Mouse (Mus musculus) kidney, postnatal 0 days (tissue): ENCODE measurements around the gene Tmem51. TPM values are rescaled to one million over a fixed set of nuclear protein-coding genes. Genes with fewer than 3 reads are reported as not detected.

Experiments
- ATAC-seq: fragments of 200-750 bp; cut with Nextera tagmentation; replicated peaks from 2 replicates; pipeline ENCODE4 v1.8.0; 2017; ENCODE audit warnings: low read depth, moderate number of reproducible peaks, moderate TSS enrichment, moderate library complexity; ENCODE audit not compliant: low FRiP score
- DNase-seq: peaks from one replicate; pipeline ENCODE4 v3.0.0-alpha.2; 2016; ENCODE audit warnings: low spot score
- H3K27ac ChIP-seq: fragments of 300-500 bp; sonication (generic); 2 replicates; pipeline ENCODE4 v1.5.1; 2014; ENCODE audit warnings: mild to moderate bottlenecking
- H3K27me3 ChIP-seq: fragments of 300-500 bp; sonication (generic); 2 replicates; pipeline ENCODE4 v1.6.1; 2014; ENCODE audit warnings: low read length, mixed read lengths; ENCODE audit not compliant: insufficient read depth
- H3K36me3 ChIP-seq: fragments of 300-500 bp; sonication (generic); 2 replicates; pipeline ENCODE4 v1.6.1; 2014; ENCODE audit warnings: low read length, mixed read lengths; ENCODE audit not compliant: insufficient read depth
- H3K4me1 ChIP-seq: fragments of 300-500 bp; sonication (generic); replicated peaks from 2 replicates; pipeline ENCODE4 v1.6.1; 2014; ENCODE audit warnings: antibody characterized with exemption, low read length, mixed read lengths; ENCODE audit not compliant: insufficient read depth
- H3K4me2 ChIP-seq: fragments of 300-500 bp; sonication (generic); 2 replicates; pipeline ENCODE4 v1.6.1; 2014; ENCODE audit warnings: mild to moderate bottlenecking, low read length, moderate library complexity, mixed read lengths
- H3K4me3 ChIP-seq: fragments of 300-500 bp; sonication (generic); replicated peaks from 2 replicates; pipeline ENCODE4 v1.5.1; 2014; ENCODE audit warnings: low read depth, low read length
- H3K9ac ChIP-seq: fragments of 300-500 bp; sonication (generic); 2 replicates; pipeline ENCODE4 v1.6.1; 2014; ENCODE audit warnings: low read depth, low read length
- H3K9me3 ChIP-seq: fragments of 300-500 bp; sonication (generic); replicated peaks from 2 replicates; pipeline ENCODE4 v1.6.1; 2016; ENCODE audit warnings: low read length, inconsistent platforms, mixed read lengths
- CTCF ChIP-seq: IDR thresholded peaks from 2 replicates; pipeline ENCODE4 v1.5.1; 2016; ENCODE audit warnings: antibody characterized with exemption, low read depth, mild to moderate bottlenecking, moderate library complexity
- WGBS: fragments of 180-500 bp; shearing (Covaris S2); extraction: QIAGEN DNeasy Blood & Tissue Kit; methylation state at CpG from one replicate; pipeline ENCODE4 v1.1.7; 2014; 5-methylcytosine and 5-hydroxymethylcytosine counted together
- polyA plus RNA-seq: library from polyadenylated mRNA; unstranded; fragments of >200 nt; fragmentation: Nextera tagmentation; extraction: Ambion mirVana; gene quantifications from 2 replicates; pipeline ENCODE4 v1.2.1, GENCODE M21; 2015

Gene Tmem51
- polyA plus RNA-seq, 1 experiment from 2014 or later = 56.8 TPM

DNA sequence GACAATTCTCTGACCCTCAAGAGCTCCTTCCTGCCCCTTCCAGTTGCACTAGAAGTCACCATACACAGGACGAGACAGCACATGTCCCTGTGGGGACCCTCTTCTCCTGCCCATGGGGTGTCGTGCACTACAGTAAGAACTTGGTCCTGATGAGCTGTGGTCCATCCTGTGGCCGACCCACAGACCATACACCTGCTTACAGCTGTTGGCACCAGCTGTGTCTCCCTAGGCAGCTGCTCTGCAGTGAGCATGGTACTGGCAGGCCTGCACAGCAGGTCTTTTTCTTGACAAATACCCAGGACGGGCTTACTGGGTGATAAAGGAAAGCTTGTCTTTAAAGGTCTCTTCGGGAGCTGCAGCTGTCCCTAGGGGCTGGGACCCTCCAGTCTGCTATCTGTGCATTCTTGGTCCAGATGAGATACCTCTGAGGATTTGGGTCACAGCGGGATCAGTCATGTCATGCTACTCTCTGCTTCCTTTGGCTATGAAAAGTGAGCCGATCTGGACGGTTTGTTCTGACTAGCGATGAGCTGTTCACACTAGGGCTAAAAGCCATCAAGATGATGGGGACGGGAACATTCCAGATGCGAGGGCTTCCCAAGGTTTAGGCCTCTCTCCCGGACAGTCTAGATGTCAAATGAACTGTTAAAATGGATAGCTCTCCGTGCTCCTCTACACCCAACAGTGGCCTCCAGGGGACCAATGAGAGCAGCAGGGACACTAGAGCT lies 24.8 kb downstream of the Tmem51 start:
- H3K9me3 ChIP-seq = no peaks in the 10 kb centered on the region
- H3K27ac ChIP-seq = no peak overlapping the region
- no peaks in the 10 kb centered on the region for H3K27me3 ChIP-seq
- no peaks in the 10 kb centered on the region for H3K36me3 ChIP-seq
- TF ChIP-seq CTCF = no peak
- DNase-seq (no peak), ATAC-seq (no peak)
- H3K4me2 ChIP-seq = no peak overlapping the region
- no peak overlapping the region for H3K9ac ChIP-seq
- WGBS = 87% methylated on average over 13 of the region's 13 CpGs
- peaks cover 7% of the 10 kb centered on the region; the same call in 1 of the 2 replicates for H3K4me1 ChIP-seq
- H3K4me3 ChIP-seq = no peak overlapping the region

DNA sequence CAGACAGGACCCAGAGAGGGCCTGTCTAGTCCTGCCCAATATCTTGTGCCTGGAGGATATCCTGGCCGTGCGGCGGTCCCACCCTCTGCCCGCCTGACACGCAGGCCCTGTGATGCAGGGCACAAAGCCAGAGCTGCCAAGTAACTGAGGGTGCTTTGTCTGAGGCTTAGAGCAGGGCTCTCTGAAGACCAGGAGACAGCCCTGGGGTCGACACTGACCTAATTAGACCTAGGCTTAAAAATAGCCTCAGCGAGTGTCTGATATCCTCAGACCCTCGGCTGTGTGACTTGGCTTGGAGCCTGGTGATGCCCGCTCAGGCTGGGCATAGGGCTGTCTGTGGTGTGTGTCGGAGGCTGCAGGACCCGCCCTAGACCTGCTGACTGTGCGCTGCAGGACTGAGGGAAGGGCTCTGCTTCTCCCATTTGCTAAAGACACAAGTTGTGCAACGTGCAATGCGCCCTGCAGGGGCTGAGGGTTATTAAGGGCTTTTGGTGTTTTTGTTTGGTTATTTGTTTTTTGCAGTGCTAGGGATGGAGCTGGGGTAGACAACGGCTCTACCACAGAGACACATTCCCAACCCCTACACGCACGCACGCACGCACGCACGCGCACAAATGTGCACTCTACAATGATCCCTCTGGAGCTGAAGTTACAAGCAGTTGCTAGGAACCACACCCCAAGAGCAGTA lies 26.4 kb downstream of the Tmem51 start:
- Histone ChIP-seq H3K9me3 (no peaks in the 10 kb centered on the region), H3K9ac (no peak overlapping the region), H3K36me3 (no peaks in the 10 kb centered on the region), H3K4me1 (peaks cover 13% of the 10 kb centered on the region; the same call in 1 of the 2 replicates), H3K27ac (no peak overlapping the region), H3K4me3 (no peak overlapping the region), H3K4me2 (no peak overlapping the region), H3K27me3 (no peaks in the 10 kb centered on the region)
- TF ChIP-seq CTCF = no peak
- 80% methylated on average over 22 of the region's 22 CpGs for WGBS
- DNase-seq (no peak), ATAC-seq (no peak)

DNA sequence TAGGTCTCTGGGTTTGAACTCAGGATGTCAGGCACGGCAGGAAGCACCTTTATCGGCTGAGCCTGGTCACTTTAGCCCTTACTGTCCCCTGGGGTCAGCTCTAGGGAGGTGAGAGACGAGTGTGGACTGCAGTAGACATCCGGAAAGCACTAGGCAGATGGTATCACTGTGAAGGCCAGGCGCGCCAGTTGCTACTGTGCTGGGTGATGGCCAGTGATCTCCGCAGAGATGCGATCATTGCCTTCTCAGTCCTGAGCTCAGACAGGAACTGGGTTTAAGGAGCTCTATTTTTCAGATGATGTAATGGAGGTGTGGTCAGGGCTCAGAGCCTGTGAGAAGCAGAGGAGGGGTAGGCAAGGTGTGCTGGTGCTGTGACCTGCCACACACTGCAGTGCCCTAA lies 28.5 kb downstream of the Tmem51 start:
- Histone ChIP-seq H3K27me3 (no peaks in the 10 kb centered on the region), H3K27ac (no peak overlapping the region), H3K4me3 (no peak overlapping the region), H3K9ac (no peak overlapping the region), H3K4me1 (peaks cover 9% of the 10 kb centered on the region; the same call in 1 of the 2 replicates), H3K36me3 (no peaks in the 10 kb centered on the region), H3K4me2 (no peak overlapping the region), H3K9me3 (no peaks in the 10 kb centered on the region)
- DNase-seq (no peak), ATAC-seq (no peak)
- WGBS = 78% methylated on average over 8 of the region's 8 CpGs
- no peak for TF ChIP-seq CTCF

DNA sequence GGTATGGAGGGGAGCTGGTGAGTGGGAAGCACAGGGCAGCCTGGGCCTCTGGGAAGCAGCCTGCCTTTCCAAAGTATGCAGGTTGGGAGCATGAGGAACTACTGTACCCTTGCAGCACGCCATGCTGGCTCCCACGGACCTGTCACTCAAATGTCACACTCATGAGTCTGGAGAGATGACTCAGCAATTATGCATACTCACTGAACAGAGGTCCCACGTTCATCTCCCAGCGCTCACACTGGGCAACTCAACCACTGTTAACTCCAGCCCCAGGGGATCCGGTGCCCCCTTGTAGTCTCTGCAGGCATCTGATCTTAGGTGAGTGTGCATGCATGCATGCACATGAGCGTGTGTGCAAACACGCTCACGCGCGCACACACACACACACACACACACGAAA lies 29.5 kb downstream of the Tmem51 start:
- no peak for TF ChIP-seq CTCF
- no peak overlapping the region for H3K9ac ChIP-seq
- WGBS = 79% methylated on average over 11 of the region's 11 CpGs
- no peak for ATAC-seq
- H3K4me2 ChIP-seq = no peak overlapping the region
- no peaks in the 10 kb centered on the region for H3K9me3 ChIP-seq
- peak overlapping the region; percentile 68; the same call in 1 of the 2 replicates for H3K27ac ChIP-seq
- no peak overlapping the region for H3K4me3 ChIP-seq
- no peaks in the 10 kb centered on the region for H3K36me3 ChIP-seq
- DNase-seq = no peak
- H3K27me3 ChIP-seq = no peaks in the 10 kb centered on the region
- H3K4me1 ChIP-seq = peaks cover 10% of the 10 kb centered on the region

DNA sequence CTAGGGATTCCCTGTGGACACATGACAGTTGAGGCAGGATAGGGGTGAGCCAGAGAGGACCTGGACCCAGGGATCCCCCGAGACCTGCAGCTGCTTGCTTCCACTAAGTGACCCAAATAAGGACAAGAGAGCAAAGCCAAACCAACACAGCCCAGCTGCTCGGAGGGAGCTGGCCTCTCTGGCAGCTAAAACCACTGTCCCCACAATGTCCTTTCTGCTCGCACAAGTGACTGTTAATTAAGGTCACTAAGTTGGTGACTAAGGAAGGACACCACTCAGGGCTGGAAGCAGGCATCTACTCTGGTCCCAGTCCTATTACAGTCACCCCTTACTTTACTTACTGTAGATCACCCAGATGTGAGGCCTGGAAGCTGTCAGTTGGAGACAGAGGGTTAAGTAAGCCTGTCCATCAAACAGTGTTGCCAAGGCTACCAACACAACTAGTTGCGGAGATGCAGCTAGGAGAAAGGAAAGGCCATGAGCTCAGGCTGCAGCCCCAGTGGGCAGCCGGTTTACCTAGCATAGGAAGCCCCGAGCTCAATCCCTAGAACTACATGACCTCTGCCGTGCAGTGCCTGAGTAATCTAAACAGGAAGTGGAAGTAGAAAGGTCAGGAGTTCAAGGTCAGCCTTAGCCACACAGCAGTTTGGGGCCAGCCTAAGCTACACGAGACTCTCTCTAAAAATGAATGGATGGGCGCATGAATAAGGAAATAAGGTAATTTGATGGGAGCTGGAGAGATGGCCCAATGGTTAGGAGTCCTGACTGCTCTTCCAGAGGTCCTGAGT lies 30.2 kb downstream of the Tmem51 start:
- WGBS = 42% methylated on average over 9 of the region's 9 CpGs
- peak overlapping the region; percentile 68 for H3K27ac ChIP-seq
- ATAC-seq (no peak), DNase-seq (no peak)
- H3K4me3 ChIP-seq = no peak overlapping the region
- H3K36me3 ChIP-seq = no peaks in the 10 kb centered on the region
- no peak overlapping the region for H3K9ac ChIP-seq
- no peak for TF ChIP-seq CTCF
- H3K4me1 ChIP-seq = peaks cover 16% of the 10 kb centered on the region
- H3K9me3 ChIP-seq = no peaks in the 10 kb centered on the region
- H3K27me3 ChIP-seq = no peaks in the 10 kb centered on the region
- H3K4me2 ChIP-seq = no peak overlapping the region

DNA sequence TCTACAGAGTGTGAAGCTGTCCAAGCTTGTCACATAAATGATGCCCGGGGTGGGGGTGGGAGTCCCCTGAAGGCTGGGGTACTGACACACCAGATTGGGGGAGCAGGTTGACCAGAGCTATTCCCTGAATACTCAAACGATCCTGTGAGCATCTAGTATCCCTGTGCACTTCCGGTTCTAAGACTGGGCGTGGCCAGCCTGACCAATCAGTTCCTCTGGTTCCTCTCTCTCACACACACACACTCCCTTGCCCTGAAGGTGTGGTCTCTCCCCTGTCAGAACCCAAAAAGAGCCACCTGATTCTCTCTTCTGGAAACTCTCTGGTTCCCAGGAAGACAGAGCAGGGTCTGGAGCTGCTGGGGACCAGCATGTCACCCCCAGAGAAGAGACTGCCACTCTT lies 30.8 kb downstream of the Tmem51 start:
- peaks cover 18% of the 10 kb centered on the region for H3K4me1 ChIP-seq
- H3K9me3 ChIP-seq = no peaks in the 10 kb centered on the region
- TF ChIP-seq CTCF = no peak
- peak overlapping the region; percentile 68 for H3K27ac ChIP-seq
- DNase-seq = no peak
- no peaks in the 10 kb centered on the region for H3K36me3 ChIP-seq
- H3K27me3 ChIP-seq = no peaks in the 10 kb centered on the region
- no peak for ATAC-seq
- H3K4me2 ChIP-seq = no peak overlapping the region
- H3K4me3 ChIP-seq = no peak overlapping the region
- WGBS = 53% methylated on average over 4 of the region's 4 CpGs
- H3K9ac ChIP-seq = no peak overlapping the region
